Mouse (Mus musculus) G1E (cell line): ENCODE results near the gene Otop3.

Source experiments
- CTCF ChIP-seq: IDR thresholded peaks from 2 replicates; pipeline ENCODE4 v1.5.1; 2012; ENCODE audit warnings: low read depth, low read length, inconsistent platforms, mixed read lengths
- GATA1 ChIP-seq: IDR thresholded peaks from 2 replicates; pipeline ENCODE4 v1.6.1; 2012; ENCODE audit warnings: borderline replicate concordance, low read length, inconsistent platforms, mixed read lengths
- GATA2 ChIP-seq: IDR thresholded peaks from 2 replicates; pipeline ENCODE4 v1.6.1; 2012; ENCODE audit warnings: low read depth, low read length, inconsistent platforms, borderline replicate concordance
- TAL1 ChIP-seq: conservative IDR thresholded peaks from 2 replicates; pipeline ENCODE4 v1.6.1; 2012; ENCODE audit warnings: low read depth, low read length, inconsistent platforms, mixed read lengths

DNA sequence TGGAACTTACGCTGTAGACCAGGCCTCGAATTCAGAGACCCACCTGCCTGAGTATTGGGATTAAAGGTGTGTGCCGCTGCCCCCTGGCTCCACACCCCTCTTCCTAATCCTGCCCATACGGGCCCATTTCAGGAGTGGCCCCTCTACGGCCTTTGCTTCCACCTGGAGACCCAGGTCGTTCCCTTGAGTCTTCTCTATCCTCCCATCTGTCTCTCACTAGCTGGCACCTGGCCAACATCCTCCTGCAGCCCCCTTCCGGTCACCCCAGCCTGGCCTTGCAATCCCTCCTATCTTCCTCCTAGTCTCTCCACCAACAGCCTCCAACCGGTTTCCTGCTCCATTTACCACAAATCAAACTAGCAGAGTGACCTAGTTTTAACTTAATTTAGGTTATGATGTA is 44.6 kb upstream of the Otop3 start:
- TF ChIP-seq CTCF (no peak), GATA1 (no peak), TAL1 (no peak), GATA2 (no peak)
